Mouse (Mus musculus): ENCODE measurements around the gene Crnn.

Gene Crnn

GRCm38 (mm10) chr3:93144510-93145051, at the start of gene Crnn:
Gene Crnn, plus strand, starts transcription at chr3:93144787.
- DNase-seq = no peak

- no peak for DNase-seq
Observed at GRCm38 (mm10) chr3:93096447-93096846, 48.1 kb upstream of the Crnn start.

- DNase-seq = no peak
Observed at GRCm38 (mm10) chr3:93111668-93112067, 32.9 kb upstream of the Crnn start.

- DNase-seq = peak; percentile 17
Observed at GRCm38 (mm10) chr3:93114481-93114880, 30.1 kb upstream of the Crnn start.

GRCm38 (mm10) chr3:93119101-93119500, 25.5 kb upstream of the Crnn start:
- no peak for DNase-seq

GRCm38 (mm10) chr3:93128052-93128451, 16.5 kb upstream of the Crnn start:
- DNase-seq = no peak

- DNase-seq = no peak
Observed at GRCm38 (mm10) chr3:93129076-93129475, 15.5 kb upstream of the Crnn start.

GRCm38 (mm10) chr3:93130460-93130859, 14.1 kb upstream of the Crnn start:
- peak; percentile 47 for DNase-seq

GRCm38 (mm10) chr3:93162502-93162901, 17.9 kb downstream of the Crnn start:
- no peak for DNase-seq

- DNase-seq = no peak
Observed at GRCm38 (mm10) chr3:93162996-93163592, 18.5 kb downstream of the Crnn start.

GRCm38 (mm10) chr3:93180856-93181255, 36.3 kb downstream of the Crnn start:
- no peak for DNase-seq

GRCm38 (mm10) chr3:93196978-93197377, 52.4 kb downstream of the Crnn start, which contains the start of gene Flg2:
Gene Flg2, plus strand, starts transcription at chr3:93197278.
- DNase-seq = no peak

All from right cerebral cortex, postnatal 4 days (tissue).